Mouse (Mus musculus) T-helper 1 cell (primary cell): ENCODE measurements at regions not wholly inside any gene's neighbourhood (a gene's known extent, or its start where the extent isn't known, plus 50 kb on each side); places are given as distances from the start of the nearest gene placed in this dataset.

Experiments used
- in situ Hi-C: fragments of 300-600 bp; cut with MboI, MseI; formaldehyde crosslinking; loops from one replicate; pipeline ENCODE4 v1.15.1; 2025; ENCODE audit warnings: high pct_unique_total_duplicates

DNA sequence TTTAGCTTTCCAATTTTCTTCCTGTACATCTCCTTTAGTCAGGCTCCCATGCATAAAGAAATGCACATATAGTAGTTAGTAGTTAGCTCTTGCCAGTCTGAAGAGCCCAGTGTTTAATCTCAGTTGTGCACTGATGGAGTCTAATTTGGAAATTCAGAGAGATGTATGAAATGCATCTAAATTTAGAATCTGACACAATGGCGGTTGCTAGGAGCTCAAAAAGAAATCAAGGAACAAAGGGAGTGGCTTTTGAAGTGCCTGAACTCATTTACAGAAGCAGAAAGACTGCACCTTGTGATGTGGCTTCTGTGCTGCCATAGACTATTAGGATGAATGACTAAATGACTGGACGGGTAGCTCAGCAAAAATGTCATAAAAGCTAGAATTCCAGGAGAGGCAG is 916.3 kb downstream of the Rps29 start:
- in situ Hi-C loops: no loop called here

DNA sequence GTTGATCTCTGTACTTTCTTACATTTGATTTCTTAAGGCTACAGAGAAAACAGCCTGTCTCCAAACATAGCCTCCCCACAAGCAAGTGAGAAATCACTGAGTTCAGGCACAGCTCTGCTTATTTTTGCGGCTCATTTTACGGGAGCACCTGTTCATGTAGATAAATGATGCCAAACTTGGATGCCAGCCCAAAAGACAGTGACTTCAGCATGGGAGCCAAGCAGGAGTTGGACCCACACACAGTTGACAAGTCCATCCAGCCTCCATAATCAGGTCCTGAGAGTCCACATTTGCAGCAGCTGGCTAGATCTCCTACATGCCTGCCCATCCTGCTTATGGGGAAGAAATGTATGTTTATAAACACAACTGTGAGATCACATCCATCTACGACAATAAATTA is 927.2 kb downstream of the Rps29 start:
- in situ Hi-C loops: no loop called here

DNA sequence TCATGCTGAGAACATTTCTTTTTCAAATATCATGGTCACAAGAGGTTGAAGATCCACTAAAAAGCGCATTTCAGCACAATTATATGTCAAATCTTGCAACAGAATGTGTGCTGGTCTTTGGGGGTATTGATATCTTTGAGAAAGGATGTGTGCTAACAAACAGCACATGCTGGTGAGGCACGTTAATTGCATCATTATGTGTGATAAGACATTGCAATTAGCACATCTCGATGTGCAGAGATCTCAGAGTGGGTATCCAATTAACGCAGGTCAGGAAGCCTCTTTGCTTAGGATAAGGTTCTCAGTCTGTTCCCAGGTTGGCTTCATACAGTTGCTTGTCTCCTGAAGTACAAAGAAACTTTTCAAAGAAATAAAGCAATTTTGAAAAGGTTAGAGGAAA is 941.9 kb downstream of the Rps29 start:
- in situ Hi-C loops: no loop called here

DNA sequence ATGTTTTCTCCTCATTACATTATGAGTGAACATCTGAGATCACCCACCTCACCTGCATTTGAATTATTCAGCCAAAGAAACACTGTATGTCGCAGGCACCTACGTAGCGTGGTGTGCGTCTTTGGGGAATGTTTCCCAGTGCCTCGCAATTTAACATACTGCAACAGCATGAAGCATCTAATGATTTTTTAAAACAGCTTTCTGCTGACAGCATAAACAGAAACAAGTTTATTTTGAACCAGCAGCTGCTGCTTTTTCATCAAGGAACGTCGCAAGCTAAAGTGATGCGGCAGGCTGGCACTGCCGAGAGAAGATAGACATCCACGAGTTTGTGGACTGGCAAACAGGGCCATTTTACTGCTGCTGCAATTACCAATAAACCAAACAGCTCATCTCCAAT is 950.7 kb downstream of the Rps29 start:
- in situ Hi-C loops: no loop called here

DNA sequence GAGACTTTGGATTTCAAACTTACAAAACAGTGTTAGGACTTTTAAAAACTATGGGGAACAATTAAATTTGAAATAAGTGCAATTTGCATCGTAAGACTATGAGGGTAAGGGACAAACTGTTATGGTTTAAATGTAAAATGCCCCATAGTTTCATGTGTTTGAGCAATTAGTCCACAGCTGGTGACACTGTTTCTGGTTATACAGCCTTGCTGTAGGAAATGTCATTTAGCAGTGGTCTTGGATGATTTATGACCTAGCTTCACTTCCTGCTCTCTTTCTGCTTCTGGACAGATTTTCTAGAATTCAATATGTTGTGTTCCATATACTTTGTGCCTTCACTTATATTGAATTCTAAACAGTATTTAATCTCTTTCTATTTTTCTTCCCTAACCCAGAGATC is 961.5 kb upstream of the Mdga2 start:
- in situ Hi-C loops: no loop called here

DNA sequence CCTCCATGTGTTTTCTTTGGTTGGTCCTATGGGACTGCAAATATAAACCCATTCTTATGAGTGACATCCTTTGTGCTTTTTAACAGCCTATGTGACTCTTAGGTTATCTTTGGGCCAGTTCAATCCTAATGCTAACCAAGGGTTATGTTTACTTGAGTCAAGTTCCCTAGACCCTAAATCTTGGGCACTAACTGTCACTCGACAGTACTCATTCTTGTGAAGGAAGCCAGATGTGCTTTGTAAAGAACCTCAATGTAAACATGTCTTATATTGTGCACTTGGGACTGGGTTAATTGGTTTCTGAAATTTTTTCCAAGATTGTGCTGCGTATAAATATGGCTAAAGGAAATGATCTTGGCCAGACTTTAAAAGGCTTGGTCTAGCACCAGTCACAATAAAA is 939.0 kb upstream of the Mdga2 start:
- in situ Hi-C loops: no loop called here

GRCm38 (mm10) chr12:68148066-68148465 is 925.7 kb upstream of the Mdga2 start:
- in situ Hi-C loops: loop anchor here (5.0 kb wide), 1 partner anchor 76 kb away; no protein-coding TSS in a partner anchor

- in situ Hi-C loops: no loop called here
Observed at GRCm38 (mm10) chr12:68139831-68140230, 917.5 kb upstream of the Mdga2 start.

DNA sequence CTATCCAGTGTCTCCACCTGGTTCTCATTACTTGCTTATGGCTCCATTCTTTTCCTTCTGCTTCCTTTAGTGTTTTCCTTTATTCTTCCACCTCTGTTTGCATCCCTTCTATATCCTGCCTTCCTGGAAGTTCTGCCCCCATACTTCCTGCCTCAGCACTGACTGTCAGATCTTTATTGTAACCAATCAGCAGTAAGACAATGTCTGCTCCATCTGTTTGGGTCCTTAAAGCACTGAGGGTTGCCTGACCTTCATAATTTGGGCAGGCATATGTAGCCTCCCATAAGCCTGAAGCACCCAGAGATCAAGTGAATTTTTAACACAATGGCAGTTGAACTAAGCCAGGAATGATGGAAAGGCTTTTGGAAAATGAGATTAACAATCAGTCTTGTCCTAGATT is 909.4 kb upstream of the Mdga2 start:
- in situ Hi-C loops: no loop called here

- in situ Hi-C loops: no loop called here
Observed at GRCm38 (mm10) chr12:68115762-68116161, 893.4 kb upstream of the Mdga2 start.
